Mouse (Mus musculus) heart, embryonic 15.5 days (tissue): ENCODE data around the gene Wrnip1. TPM values are rescaled to one million over a fixed set of nuclear protein-coding genes. Genes with fewer than 3 reads are reported as not detected.

ENCODE experiments used
- ATAC-seq: fragments of 200-750 bp; cut with Nextera tagmentation; replicated peaks from 2 replicates; pipeline ENCODE4 v1.8.0; 2017; ENCODE audit warnings: low read depth, moderate TSS enrichment; ENCODE audit not compliant: insufficient number of reproducible peaks, insufficient read depth, low FRiP score
- H3K27ac ChIP-seq: fragments of 300-500 bp; sonication (generic); 2 replicates; pipeline ENCODE4 v1.5.1; 2015; ENCODE audit warnings: mild to moderate bottlenecking, inconsistent platforms
- H3K27me3 ChIP-seq: fragments of 300-500 bp; sonication (generic); 2 replicates; pipeline ENCODE4 v1.6.1; 2015; ENCODE audit warnings: inconsistent platforms
- H3K36me3 ChIP-seq: fragments of 300-500 bp; sonication (generic); 2 replicates; pipeline ENCODE4 v1.6.1; 2015; ENCODE audit warnings: mild to moderate bottlenecking, inconsistent platforms
- H3K4me1 ChIP-seq: fragments of 300-500 bp; sonication (generic); replicated peaks from 2 replicates; pipeline ENCODE4 v1.6.1; 2015; ENCODE audit warnings: inconsistent platforms
- H3K4me2 ChIP-seq: fragments of 300-500 bp; sonication (generic); 2 replicates; pipeline ENCODE4 v1.6.1; 2015; ENCODE audit warnings: inconsistent platforms, mild to moderate bottlenecking, moderate library complexity
- H3K4me3 ChIP-seq: fragments of 300-500 bp; sonication (generic); 2 replicates; pipeline ENCODE4 v1.5.1; 2015; ENCODE audit warnings: mild to moderate bottlenecking, inconsistent platforms
- H3K9ac ChIP-seq: fragments of 300-500 bp; sonication (generic); 2 replicates; pipeline ENCODE4 v1.6.1; 2015; ENCODE audit warnings: mild to moderate bottlenecking, inconsistent platforms
- H3K9me3 ChIP-seq: fragments of 300-500 bp; sonication (generic); replicated peaks from 2 replicates; pipeline ENCODE4 v1.6.1; 2016; ENCODE audit warnings: inconsistent platforms
- WGBS: fragments of 180-500 bp; shearing (Covaris S2); methylation state at CpG from one replicate; pipeline ENCODE4 v1.1.7; 2015; ENCODE audit warnings: mixed read lengths; 5-methylcytosine and 5-hydroxymethylcytosine counted together
- polyA plus RNA-seq: library from polyadenylated mRNA; unstranded; fragments of >200 nt; fragmentation: Nextera tagmentation; extraction: Ambion mirVana; gene quantifications from 2 replicates; pipeline ENCODE4 v1.2.1, GENCODE M21; 2015

Gene Wrnip1
- polyA plus RNA-seq, 1 experiment from 2014 or later = 22.2 TPM

DNA sequence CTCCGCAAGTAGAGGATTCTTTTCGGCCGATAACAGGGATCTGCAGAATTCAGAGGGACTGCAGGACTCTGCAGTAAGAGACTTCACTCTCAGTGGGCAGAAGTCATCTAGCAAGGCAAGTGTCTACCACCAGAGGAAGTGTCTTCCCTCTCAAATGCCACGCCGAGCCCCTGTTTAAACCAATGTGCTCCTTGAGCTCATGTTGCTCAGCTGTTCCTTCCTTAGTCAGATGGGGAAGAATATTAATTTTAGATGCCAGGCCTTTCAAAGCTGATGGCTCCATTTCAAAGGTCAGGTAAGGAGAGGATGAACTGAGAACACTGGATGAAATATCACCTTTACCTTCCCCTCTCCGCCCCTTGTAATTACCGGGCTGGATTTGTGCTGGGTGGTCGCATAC is 18.0 kb upstream of the Wrnip1 start, which contains the start of gene Mylk4:
Mylk4 (minus strand) TSS at position 139 of the 400 bp plus-strand sequence.
- Histone ChIP-seq H3K4me3 (no peak within 1 kb of the TSS), H3K27me3 (no peaks in the 10 kb centered on the region), H3K27ac (no peak within 1 kb of the TSS), H3K4me2 (no peak within 1 kb of the TSS), H3K36me3 (no peaks in the 10 kb centered on the region), H3K9ac (no peak within 1 kb of the TSS), H3K9me3 (no peaks in the 10 kb centered on the region), H3K4me1 (no peaks in the 10 kb centered on the region)
- WGBS = 73% methylated on average over 8 of the region's 8 CpGs
- no peak for ATAC-seq

DNA sequence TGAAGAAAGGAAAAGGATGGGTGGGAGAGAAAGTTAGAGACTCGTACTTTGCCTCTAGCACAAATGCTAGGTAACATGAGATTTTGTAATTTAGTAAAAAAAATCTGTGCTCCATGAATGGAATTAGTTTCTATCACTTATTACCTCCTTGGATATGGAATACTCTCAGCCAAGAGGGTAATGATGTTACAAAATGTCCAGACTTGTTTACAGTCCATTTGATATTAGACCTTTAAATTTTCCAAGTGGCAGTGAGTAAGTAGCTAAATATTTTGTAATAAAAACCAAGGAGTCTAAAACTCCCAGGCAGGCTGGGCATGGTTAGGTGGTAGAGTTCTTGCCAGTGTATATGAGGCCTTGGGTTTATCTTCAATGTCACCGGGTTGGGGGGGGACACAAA is 14.3 kb upstream of the Wrnip1 start:
- ATAC-seq = no peak
- Histone ChIP-seq H3K4me1 (no peaks in the 10 kb centered on the region), H3K4me2 (no peak overlapping the region), H3K9me3 (no peaks in the 10 kb centered on the region), H3K27ac (no peak overlapping the region), H3K36me3 (no peaks in the 10 kb centered on the region), H3K27me3 (no peaks in the 10 kb centered on the region), H3K9ac (no peak overlapping the region), H3K4me3 (no peak overlapping the region)
- 60% methylated on average over 2 of the region's 2 CpGs for WGBS

DNA sequence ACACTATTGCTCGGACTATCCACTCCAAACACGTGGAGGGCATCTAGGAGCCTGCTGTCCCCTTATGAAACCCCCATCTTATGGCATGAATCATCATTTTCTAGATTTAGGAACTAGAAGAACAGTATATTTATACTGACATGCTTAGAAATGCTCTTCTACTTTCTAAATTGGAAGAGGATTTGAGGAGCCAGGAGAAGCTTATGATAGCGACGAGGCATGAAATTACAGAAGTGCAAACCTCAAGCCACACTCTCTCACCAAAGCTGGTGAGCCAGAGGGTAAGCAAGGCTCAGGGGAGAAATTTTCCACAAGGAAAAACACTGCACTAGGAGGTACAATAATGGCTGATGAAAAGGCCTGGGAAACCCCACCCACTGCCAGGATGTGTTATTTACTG is 12.1 kb upstream of the Wrnip1 start:
- H3K4me1 ChIP-seq = peaks cover 4% of the 10 kb centered on the region; the same call in 1 of the 2 replicates
- H3K9ac ChIP-seq = no peak overlapping the region
- no peak overlapping the region for H3K4me3 ChIP-seq
- no peak overlapping the region for H3K27ac ChIP-seq
- WGBS = 80% methylated on average over 4 of the region's 4 CpGs
- no peaks in the 10 kb centered on the region for H3K9me3 ChIP-seq
- H3K4me2 ChIP-seq = no peak overlapping the region
- H3K27me3 ChIP-seq = no peaks in the 10 kb centered on the region
- no peaks in the 10 kb centered on the region for H3K36me3 ChIP-seq
- no peak for ATAC-seq

DNA sequence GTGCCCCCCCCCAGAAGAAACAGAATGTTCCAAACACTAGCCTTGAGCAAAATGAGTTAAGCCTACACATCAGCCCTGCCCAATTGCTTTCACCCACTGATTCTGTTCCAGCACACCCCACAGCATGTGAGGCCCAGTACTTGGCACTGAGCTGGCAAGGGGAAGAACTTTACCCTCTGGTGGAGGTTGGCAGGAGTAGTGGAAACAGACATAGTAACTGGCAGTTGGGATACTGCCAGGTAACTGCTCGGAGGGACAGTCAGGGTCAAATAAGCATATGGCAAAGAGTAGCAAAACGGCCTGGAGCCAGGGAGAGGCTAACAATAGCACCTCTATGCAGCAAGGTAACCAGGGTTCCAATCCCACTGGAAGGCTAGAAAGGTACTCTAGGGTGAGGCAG is 7.2 kb upstream of the Wrnip1 start:
- H3K27ac ChIP-seq = peak overlapping the region; percentile 18; the same call in 1 of the 2 replicates
- no peak overlapping the region for H3K4me2 ChIP-seq
- H3K4me1 ChIP-seq = peaks cover 6% of the 10 kb centered on the region; the same call in 1 of the 2 replicates
- WGBS = 26% methylated on average over 2 of the region's 2 CpGs
- no peaks in the 10 kb centered on the region for H3K27me3 ChIP-seq
- peak; percentile 70 for ATAC-seq
- H3K36me3 ChIP-seq = no peaks in the 10 kb centered on the region
- no peaks in the 10 kb centered on the region for H3K9me3 ChIP-seq
- no peak overlapping the region for H3K9ac ChIP-seq
- H3K4me3 ChIP-seq = no peak overlapping the region

DNA sequence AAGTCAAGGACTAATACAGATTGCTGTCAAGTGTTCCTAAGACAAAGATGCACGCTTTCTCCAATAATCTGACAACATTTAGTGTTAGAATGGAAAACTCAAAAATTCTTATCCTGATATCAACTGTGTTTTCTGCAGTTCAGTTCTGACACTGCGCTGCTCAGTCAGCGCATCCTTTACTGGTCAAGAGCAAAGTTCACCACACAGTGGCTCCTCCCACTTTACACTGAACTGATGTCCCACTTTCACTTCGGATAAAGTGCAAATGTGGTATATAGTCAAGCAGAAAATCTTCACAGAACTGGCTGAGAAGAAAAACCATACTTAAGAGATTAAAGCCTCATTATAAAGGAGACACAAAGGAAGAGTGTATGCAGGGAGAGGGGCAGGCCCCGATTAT is 6.7 kb upstream of the Wrnip1 start:
- Histone ChIP-seq H3K9me3 (no peaks in the 10 kb centered on the region), H3K4me2 (no peak overlapping the region), H3K4me3 (no peak overlapping the region), H3K27ac (no peak overlapping the region), H3K9ac (no peak overlapping the region), H3K36me3 (no peaks in the 10 kb centered on the region), H3K4me1 (peaks cover 6% of the 10 kb centered on the region; the same call in 1 of the 2 replicates), H3K27me3 (no peaks in the 10 kb centered on the region)
- WGBS = 85% methylated on average over 5 of the region's 5 CpGs
- ATAC-seq = no peak

DNA sequence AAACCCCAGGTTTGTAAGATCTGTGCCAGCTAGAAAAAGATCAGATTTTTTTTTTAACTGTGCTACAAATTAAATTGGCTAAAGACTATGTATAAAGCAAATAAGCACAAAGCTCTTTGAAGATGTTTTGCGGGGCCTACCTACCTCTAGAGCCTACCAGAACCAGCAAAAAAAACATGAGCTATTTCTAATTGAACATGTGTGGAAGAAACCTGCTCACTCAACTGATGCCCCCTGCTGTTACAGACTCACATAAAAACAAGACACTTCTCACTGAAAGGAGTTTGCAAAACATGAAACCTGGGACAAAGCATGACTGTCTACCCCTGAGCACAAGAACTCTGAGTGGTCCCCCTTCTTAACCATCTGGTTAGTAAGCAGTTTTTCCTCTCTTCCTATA is 4.8 kb upstream of the Wrnip1 start:
- Histone ChIP-seq H3K27me3 (no peaks in the 10 kb centered on the region), H3K9ac (no peak overlapping the region), H3K4me3 (no peak overlapping the region), H3K27ac (no peak overlapping the region), H3K4me1 (peaks cover 10% of the 10 kb centered on the region), H3K4me2 (no peak overlapping the region), H3K36me3 (no peaks in the 10 kb centered on the region), H3K9me3 (no peaks in the 10 kb centered on the region)
- WGBS = 74% methylated on average over 1 of the region's 1 CpGs
- no peak for ATAC-seq

DNA sequence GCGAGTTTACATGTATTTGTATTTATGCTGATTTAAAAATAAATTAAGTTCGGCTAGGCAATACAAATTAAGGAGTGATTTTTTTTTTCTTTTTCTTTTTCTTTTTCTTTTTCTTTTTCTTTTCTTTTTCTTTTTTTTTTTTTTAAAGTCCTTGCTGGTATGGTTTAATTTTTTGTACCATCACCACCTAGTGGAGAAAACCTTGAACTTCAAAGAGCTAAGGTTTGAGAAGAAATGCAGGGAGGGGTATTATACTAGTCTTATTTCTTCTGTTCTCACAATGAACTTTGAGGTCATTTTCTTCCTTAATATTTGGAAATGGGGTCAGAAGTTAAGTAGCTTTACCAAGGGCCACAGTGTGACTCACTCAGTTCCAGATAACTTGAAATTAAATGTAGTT is 2.7 kb upstream of the Wrnip1 start:
- Histone ChIP-seq H3K4me3 (no peak overlapping the region), H3K36me3 (no peaks in the 10 kb centered on the region), H3K27ac (no peak overlapping the region), H3K9ac (no peak overlapping the region), H3K4me1 (peaks cover 24% of the 10 kb centered on the region), H3K27me3 (no peaks in the 10 kb centered on the region), H3K9me3 (no peaks in the 10 kb centered on the region), H3K4me2 (no peak overlapping the region)
- WGBS = 49% methylated on average over 2 of the region's 2 CpGs
- no peak for ATAC-seq

DNA sequence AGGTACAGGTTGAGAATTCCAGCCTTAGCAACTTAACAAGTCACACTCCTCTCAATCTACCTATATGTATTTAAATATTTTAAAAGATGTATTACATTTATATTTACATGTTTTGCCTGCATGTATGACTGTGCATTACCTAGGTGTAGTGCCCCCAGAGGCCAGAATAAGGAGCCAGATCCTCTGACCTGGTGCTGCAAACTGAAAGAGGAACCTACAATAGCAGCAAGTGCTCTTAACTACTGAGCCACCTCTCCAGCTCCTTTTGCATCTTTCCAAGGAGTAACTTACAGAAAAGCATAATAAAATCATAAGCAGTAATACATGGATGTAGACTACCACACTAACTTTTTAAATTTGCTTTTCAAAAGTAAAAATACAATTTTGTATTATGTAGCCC is 979 bp upstream of the Wrnip1 start:
- H3K27ac ChIP-seq = no peak overlapping the region
- peak overlapping the region; percentile 92 for H3K4me3 ChIP-seq
- no peak overlapping the region for H3K9ac ChIP-seq

DNA sequence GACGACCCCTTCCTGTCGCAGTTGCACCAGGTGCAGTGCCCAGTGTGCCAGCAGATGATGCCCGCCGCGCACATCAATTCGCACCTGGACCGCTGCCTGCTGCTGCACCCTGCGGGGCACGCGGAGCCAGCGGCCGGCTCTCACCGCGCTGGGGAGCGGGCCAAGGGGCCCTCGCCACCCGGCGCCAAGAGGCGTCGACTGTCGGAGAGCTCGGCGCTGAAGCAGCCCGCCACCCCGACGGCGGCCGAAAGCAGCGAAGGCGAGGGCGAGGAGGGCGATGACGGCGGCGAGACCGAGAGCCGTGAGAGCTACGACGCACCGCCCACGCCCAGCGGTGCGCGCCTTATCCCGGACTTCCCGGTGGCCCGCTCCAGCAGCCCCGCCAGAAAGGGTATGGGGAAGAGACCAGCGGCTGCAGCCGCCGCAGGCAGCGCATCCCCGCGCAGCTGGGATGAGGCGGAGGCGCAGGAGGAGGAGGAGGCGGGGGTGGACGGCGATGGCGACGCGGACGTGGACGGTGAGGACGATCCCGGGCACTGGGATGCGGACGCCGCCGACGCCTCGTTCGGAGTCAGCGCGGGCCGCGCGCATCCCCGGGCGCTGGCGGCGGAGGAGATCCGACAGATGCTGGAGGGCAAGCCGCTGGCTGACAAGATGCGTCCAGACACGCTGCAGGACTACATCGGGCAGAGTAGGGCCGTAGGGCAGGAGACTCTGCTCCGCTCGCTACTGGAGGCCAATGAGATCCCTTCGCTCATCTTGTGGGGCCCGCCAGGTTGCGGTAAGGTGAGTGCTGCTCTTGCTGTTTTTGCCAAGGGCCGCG is 632 bp downstream of the Wrnip1 start, which contains the start of gene D930007J09Rik:
D930007J09Rik (minus strand) TSS at position 591 of the 823 bp plus-strand sequence.
- peak within 1 kb of the TSS; percentile 75 for H3K4me2 ChIP-seq
- H3K27ac ChIP-seq = peak within 1 kb of the TSS; percentile 83
- H3K9ac ChIP-seq = peak within 1 kb of the TSS; percentile 79
- no peaks in the 10 kb centered on the region for H3K9me3 ChIP-seq
- H3K27me3 ChIP-seq = no peaks in the 10 kb centered on the region
- peak within 1 kb of the TSS; percentile 92 for H3K4me3 ChIP-seq
- peaks cover 13% of the 10 kb centered on the region for H3K36me3 ChIP-seq
- peaks cover 32% of the 10 kb centered on the region for H3K4me1 ChIP-seq
- WGBS = under 1% methylated on average over 95 of the region's 95 CpGs
- peak; percentile 38 for ATAC-seq

More for the DNA sequence above, 979 bp upstream of the Wrnip1 start:
- no peaks in the 10 kb centered on the region for H3K9me3 ChIP-seq
- 0 out of 2 replicates have a peak, but pooled peaks cover 4% of the 10 kb centered on the region for H3K36me3 ChIP-seq
- H3K27me3 ChIP-seq = no peaks in the 10 kb centered on the region
- H3K4me1 ChIP-seq = peaks cover 28% of the 10 kb centered on the region
- H3K4me2 ChIP-seq = peak overlapping the region; percentile 75
- ATAC-seq = no peak

DNA sequence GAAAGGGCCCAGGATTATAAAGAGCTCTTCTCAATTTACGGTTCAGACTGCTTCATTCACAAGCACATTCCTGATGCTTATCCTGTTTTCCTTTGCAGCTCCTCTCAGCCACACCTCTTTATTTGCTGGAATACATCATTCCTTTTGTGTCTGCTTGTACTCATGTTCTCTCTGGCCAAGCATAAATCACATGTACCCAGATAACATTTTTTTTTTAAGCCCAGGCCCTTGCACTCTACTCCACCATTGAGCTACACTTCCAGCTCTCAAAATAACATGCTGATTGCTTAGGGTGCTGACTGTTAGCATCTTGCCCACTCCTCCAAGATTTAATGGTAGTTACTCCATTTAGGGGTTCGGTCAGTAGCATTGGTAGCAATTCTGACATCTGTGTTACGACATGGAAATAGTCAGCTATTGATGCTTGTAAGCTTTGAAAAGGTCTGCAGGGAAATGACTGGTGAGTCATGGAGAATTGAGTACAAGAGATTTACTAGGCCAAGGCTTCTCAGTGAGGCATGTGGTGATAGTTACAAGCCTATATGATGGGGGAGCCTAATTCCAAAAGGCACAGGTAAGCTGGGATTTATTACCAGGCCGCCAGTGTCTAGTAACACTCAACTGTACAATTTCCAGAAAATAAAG is 2.0 kb downstream of the Wrnip1 start:
- peak overlapping the region; percentile 43; the same call in 1 of the 2 replicates for H3K27ac ChIP-seq
- H3K4me1 ChIP-seq = peaks cover 32% of the 10 kb centered on the region
- H3K9ac ChIP-seq = peak overlapping the region; percentile 79
- peaks cover 26% of the 10 kb centered on the region for H3K36me3 ChIP-seq
- peak overlapping the region; percentile 92 for H3K4me3 ChIP-seq
- H3K27me3 ChIP-seq = no peaks in the 10 kb centered on the region
- peak overlapping the region; percentile 75 for H3K4me2 ChIP-seq
- ATAC-seq = no peak
- 63% methylated on average over 4 of the region's 4 CpGs for WGBS
- no peaks in the 10 kb centered on the region for H3K9me3 ChIP-seq

DNA sequence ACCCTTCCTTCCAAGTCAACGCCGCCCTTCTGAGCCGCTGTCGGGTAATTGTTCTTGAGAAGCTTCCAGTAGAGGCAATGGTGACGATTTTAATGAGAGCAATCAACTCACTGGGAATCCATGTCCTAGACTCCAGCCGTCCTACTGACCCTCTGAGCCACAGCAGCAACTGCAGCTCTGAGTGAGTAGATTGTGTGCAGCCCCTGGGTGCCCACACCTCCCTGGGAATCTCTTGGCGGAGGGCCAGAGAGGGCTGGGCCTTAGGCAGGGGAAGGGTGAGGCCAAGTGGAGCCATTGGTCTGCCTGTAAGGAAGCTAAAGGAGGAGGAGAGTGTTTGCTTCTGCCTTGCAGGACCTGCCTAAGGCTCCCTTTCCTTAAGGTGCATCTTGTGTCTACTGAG is 5.0 kb downstream of the Wrnip1 start:
- Histone ChIP-seq H3K36me3 (peaks cover 34% of the 10 kb centered on the region), H3K9ac (no peak overlapping the region), H3K4me3 (no peak overlapping the region), H3K9me3 (no peaks in the 10 kb centered on the region), H3K27ac (no peak overlapping the region), H3K4me1 (peaks cover 28% of the 10 kb centered on the region), H3K27me3 (no peaks in the 10 kb centered on the region), H3K4me2 (no peak overlapping the region)
- peak; percentile 48; the same call in 1 of the 2 replicates for ATAC-seq
- 56% methylated on average over 7 of the region's 7 CpGs for WGBS
